Mouse (Mus musculus): ENCODE data around the gene Vmn1r68.

DNA sequence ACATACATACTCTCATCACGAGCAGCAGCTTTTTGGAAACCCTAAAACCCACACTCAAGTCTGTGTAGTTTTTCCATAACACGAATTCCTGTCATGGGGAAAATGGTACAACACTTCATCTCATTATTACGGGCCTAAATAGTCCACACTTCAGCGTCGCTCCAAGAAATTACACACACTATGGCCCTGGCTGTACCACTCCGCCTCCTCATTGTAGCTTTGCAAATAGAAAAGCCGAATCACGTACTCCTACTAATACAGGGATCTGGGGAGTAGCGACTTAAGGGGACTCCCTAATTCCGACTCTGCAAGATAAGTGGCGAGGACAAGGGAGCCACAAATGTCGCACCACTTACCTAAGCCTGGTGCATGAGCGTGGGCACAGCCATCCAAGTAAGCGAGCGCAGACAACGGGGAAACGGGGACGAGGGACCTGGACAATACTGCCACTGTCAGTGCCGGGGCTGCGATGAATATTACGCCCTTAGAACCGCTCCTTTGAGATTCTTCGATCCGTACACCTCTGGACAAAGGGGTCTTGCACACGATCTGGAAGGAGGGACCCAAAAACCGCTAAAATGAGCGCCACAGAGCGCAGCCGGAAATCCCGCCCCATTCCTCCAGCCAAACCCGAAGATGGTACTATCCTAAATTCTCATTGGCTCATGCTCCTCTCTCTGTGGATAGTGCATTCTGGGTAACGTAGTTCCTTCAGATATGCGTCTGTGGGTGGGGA is 63.3 kb downstream of the Vmn1r68 start, which contains the start of gene Zik1:
- TF ChIP-seq CTCF (IDR thresholded peaks at IDR 0.05; ENCODE audit: control insufficient read depth, insufficient read depth, insufficient read length), result no peak
- no peak for TF ChIP-seq MYOD1 (IDR thresholded peaks at IDR 0.05; ENCODE audit: control insufficient read depth, insufficient read length, low read depth)
- TF ChIP-seq MAX (IDR thresholded peaks at IDR 0.05), result no peak
- TF ChIP-seq USF1 (IDR thresholded peaks at IDR 0.05; ENCODE audit: low read depth), result no peak
- no peak for TF ChIP-seq MYOG (IDR thresholded peaks at IDR 0.05; ENCODE audit: control insufficient read depth, extremely low read depth, insufficient read length)
